Mouse (Mus musculus) lung, postnatal 25 days (tissue): Measurements from ENCODE around the gene Ccdc88c.
A peak's percentile ranks its signal among the peaks of the same experiment; 100 is the strongest.

Experiments used
- DNase-seq: peaks from one replicate; pipeline ENCODE4 v3.0.0; 2022; ENCODE audit warnings: low spot score

The Ccdc88c gene

GRCm38 (mm10) chr12:101028954-101029731 lies at the start of gene Ccdc88c:
Ccdc88c (minus strand) TSS chr12:101029056.
- DNase-seq: peak; percentile 82

GRCm38 (mm10) chr12:101077955-101078354 lies 49.1 kb upstream of the Ccdc88c start:
- DNase-seq: no peak

- DNase-seq: no peak
These were observed 46.6 kb upstream of the Ccdc88c start for GRCm38 (mm10) chr12:101075433-101075832.

- no peak for DNase-seq
These were observed 46.1 kb upstream of the Ccdc88c start for GRCm38 (mm10) chr12:101074821-101075429.

- DNase-seq: no peak
These were observed 41.0 kb upstream of the Ccdc88c start for GRCm38 (mm10) chr12:101069813-101070212.

GRCm38 (mm10) chr12:101066329-101066728 lies 37.5 kb upstream of the Ccdc88c start:
- DNase-seq: no peak

- no peak for DNase-seq
These were observed 11.1 kb upstream of the Ccdc88c start for GRCm38 (mm10) chr12:101039956-101040355.

- DNase-seq: no peak
These were observed 456 bp downstream of the Ccdc88c start for GRCm38 (mm10) chr12:101028247-101028953.

GRCm38 (mm10) chr12:101027451-101028246 lies 1.2 kb downstream of the Ccdc88c start:
- DNase-seq: peak; percentile 39

GRCm38 (mm10) chr12:101026946-101027345 lies 1.9 kb downstream of the Ccdc88c start:
- no peak for DNase-seq

GRCm38 (mm10) chr12:101026518-101026917 lies 2.3 kb downstream of the Ccdc88c start:
- DNase-seq: peak; percentile 56

GRCm38 (mm10) chr12:101026025-101026424 lies 2.8 kb downstream of the Ccdc88c start:
- DNase-seq: no peak

- DNase-seq: peak; percentile 72
These were observed 3.5 kb downstream of the Ccdc88c start for GRCm38 (mm10) chr12:101025379-101025778.

GRCm38 (mm10) chr12:101024824-101025223 lies 4.0 kb downstream of the Ccdc88c start:
- no peak for DNase-seq

GRCm38 (mm10) chr12:101023143-101023542 lies 5.7 kb downstream of the Ccdc88c start:
- no peak for DNase-seq

GRCm38 (mm10) chr12:101022353-101022752 lies 6.5 kb downstream of the Ccdc88c start:
- DNase-seq: no peak

GRCm38 (mm10) chr12:101021484-101022226 lies 7.2 kb downstream of the Ccdc88c start:
- peak; percentile 28 for DNase-seq

- DNase-seq: peak; percentile 35
These were observed 8.4 kb downstream of the Ccdc88c start for GRCm38 (mm10) chr12:101020210-101021015.

- DNase-seq: no peak
These were observed 9.4 kb downstream of the Ccdc88c start for GRCm38 (mm10) chr12:101019443-101019842.

- no peak for DNase-seq
These were observed 9.8 kb downstream of the Ccdc88c start for GRCm38 (mm10) chr12:101019031-101019430.
